Mouse (Mus musculus) heart, adult 2 months (tissue): ENCODE data around the gene Pdzd2.

ENCODE experiments used
- CTCF ChIP-seq: fragments of 200-600 bp; IDR thresholded peaks from 2 replicates; pipeline ENCODE4 v1.8.1; 2022; ENCODE audit warnings: antibody characterized with exemption, mild to moderate bottlenecking, moderate library complexity
- POLR2A ChIP-seq: fragments of 200-500 bp; IDR thresholded peaks from 2 replicates; pipeline ENCODE4 v1.6.1; 2011; ENCODE audit warnings: mild to moderate bottlenecking, low read depth, low read length, control low read depth; ENCODE audit not compliant: insufficient read depth

DNA sequence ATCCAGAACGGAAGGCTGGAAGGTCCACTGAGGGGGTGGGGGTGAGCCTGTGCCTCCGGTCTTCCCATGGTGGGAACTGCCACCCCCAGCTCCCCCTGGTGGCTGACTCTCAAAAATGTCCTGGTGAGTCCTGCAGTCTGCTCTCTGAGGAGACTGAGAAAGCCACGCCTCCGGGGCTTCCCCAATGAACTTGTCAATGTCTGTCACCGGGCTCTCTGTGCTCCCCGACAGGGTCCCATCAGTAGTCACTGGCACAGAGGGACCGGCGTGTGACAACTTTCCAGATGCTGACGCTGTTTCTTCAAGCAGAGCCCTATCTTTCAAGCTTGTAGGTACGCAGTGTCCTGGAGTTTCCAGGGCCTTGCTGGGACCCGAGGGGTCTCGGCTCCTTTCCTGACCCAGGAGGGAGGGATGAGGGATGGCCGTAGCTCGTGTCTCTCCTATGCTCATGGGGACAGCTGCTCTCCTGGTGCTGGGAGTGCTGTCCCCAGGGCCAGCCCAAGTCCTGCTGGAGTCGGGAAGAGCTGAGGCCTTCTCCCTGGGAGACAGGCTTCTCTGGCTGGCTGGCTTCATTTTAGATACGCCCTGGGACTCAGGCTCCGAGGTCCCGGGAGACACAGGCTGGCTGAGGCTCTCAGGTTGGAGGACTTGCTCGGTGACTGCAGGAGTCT is 363.9 kb downstream of the Pdzd2 start:
- TF ChIP-seq POLR2A (no peak), CTCF (peak; percentile 93)
